Mouse (Mus musculus) cerebral cortex, adult 2 months (tissue): ENCODE data around the gene Gm4559.

Experiments
- WGBS: fragments of 180-500 bp; shearing (Covaris S2); methylation state at CpG from one replicate; pipeline ENCODE4 v1.1.7; 2018; 5-methylcytosine and 5-hydroxymethylcytosine counted together

The Gm4559 gene

DNA sequence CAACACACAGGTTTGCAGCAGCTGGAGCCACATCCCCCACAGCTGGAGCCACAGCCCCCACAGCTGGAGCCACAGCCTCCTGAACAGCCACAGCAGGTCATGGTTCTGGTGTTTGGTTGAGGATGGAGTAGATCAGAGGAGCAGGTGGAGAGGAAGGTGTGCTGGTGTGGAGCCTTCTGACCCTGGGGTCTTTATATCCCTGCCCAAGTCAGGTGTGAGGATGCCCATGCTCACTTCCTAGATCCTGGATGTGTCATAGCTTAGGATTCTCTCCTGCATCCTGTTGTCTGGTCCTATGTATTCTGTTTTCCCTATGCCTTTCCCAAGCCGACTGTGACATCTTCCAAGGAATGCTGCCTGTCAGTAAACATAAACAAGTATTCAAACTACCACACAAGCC lies 15.9 kb downstream of the Gm4559 start, which contains the start of gene Gm2431:
TSS of gene Gm2431 (minus strand) at position 101 of the 400 bp plus-strand sequence.
- WGBS: 76% methylated on average over 1 of the region's 1 CpGs

GRCm38 (mm10) chr7:142255517-142255916 lies 18.6 kb downstream of the Gm4559 start:
- WGBS: 0% methylated on average over 2 of the region's 2 CpGs

- 5% methylated on average over 1 of the region's 1 CpGs for WGBS
These were observed 24.3 kb downstream of the Gm4559 start for GRCm38 (mm10) chr7:142249824-142250223.

DNA sequence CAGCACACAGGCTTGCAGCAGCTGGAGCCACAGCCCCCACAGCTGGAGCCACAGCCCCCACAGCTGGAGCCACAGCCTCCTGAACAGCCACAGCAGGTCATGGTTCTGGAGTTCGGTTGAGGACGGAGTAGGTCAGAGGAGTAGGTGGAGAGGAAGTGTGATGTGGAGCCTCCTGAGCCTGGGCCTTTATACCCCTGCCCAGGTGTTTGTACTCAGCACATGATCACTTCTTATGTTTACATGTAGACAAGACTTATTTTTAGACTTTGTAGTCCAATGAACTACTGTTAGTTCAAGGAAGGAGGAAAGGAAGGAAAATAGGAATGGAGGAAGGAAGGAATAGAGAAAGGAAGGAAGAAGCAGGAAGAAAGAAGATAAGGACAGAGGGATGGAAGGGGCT lies 33.2 kb downstream of the Gm4559 start, which contains the start of gene Gm40460:
TSS of gene Gm40460 (minus strand) at position 101 of the 400 bp plus-strand sequence.
- 70% methylated on average over 2 of the region's 2 CpGs for WGBS

- 67% methylated on average over 1 of the region's 1 CpGs for WGBS
These were observed 42.6 kb downstream of the Gm4559 start for GRCm38 (mm10) chr7:142231540-142231939.

DNA sequence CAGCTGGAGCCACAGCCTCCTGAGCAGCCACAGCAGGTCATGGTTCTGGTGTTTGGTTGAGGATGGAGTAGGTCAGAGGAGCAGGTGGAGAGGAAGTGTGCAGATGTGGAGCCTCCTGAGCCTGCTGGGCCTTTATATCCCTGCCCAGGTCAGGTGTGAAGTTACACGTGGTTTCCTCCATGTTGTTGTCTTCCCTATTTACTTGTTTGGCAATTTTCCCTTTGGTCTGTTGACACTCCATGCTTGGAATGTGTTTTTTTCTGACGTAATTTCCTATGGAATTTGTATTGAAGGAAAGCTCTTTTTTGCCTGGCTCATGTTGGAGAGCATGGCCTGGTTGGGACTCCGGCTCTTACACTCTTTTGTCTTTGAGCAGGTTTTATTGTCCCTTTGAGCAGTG lies 44.3 kb downstream of the Gm4559 start, which contains the start of gene Krtap5-5:
TSS of gene Krtap5-5 (minus strand) at position 101 of the 400 bp plus-strand sequence.
- WGBS: 60% methylated on average over 3 of the region's 3 CpGs

DNA sequence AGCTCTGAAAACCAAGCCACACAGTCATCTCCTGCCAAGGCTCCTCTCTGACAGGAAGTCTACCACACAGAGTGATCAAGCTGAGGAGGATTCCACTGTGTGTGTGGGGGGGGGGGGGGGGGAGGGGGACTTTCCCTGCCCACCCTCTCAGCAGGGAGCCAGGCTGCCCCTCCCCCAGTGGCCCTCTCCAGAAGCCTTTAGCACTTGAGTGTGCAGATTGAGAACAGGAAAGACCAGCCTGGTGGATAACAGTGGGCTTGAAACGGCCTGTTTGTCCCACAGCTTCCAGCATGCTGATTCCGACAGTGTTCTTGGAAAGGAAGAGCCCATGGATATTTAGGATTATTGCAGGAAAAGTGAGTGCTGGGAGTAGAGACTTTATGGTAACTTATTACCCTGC lies 49.6 kb downstream of the Gm4559 start:
- 68% methylated on average over 2 of the region's 2 CpGs for WGBS
